Mouse (Mus musculus): ENCODE data around the gene Mrpl27.
"Not testable (repeated sequence)": the region's sequence is repeated elsewhere in the genome, so short reads cannot be mapped to it uniquely, and the experiment has no call there.

The Mrpl27 gene

GRCm38 (mm10) chr11:94674984-94675383 lies 21.4 kb downstream of the Mrpl27 start:
- DNase-seq (ENCODE audit: low spot score in 2 of 2) = no peak

GRCm38 (mm10) chr11:94675446-94675845 lies 21.9 kb downstream of the Mrpl27 start:
- DNase-seq (ENCODE audit: low spot score in 2 of 2) = no peak

- DNase-seq (ENCODE audit: low spot score in 2 of 2) = no peak
Observed at GRCm38 (mm10) chr11:94676308-94676707, 22.7 kb downstream of the Mrpl27 start.

GRCm38 (mm10) chr11:94676754-94677606 lies 23.4 kb downstream of the Mrpl27 start, which contains the start of gene Xylt2:
Gene Xylt2 (minus strand): TSS chr11:94677515.
- DNase-seq (ENCODE audit: low spot score in 2 of 2) = peak; percentile 85 to 90

- no peak for DNase-seq (ENCODE audit: low spot score in 2 of 2)
Observed at GRCm38 (mm10) chr11:94677607-94678145, 24.1 kb downstream of the Mrpl27 start.

- DNase-seq (ENCODE audit: low spot score in 2 of 2) = no peak
Observed at GRCm38 (mm10) chr11:94680639-94681038, 27.1 kb downstream of the Mrpl27 start.

GRCm38 (mm10) chr11:94681640-94682039 lies 28.1 kb downstream of the Mrpl27 start:
- no peak for DNase-seq (ENCODE audit: low spot score in 2 of 2)

- no peak for DNase-seq (ENCODE audit: low spot score in 2 of 2)
Observed at GRCm38 (mm10) chr11:94682427-94682826, 28.9 kb downstream of the Mrpl27 start.

GRCm38 (mm10) chr11:94687178-94687577 lies 33.6 kb downstream of the Mrpl27 start:
- no peak for DNase-seq (ENCODE audit: low spot score in 2 of 2)

GRCm38 (mm10) chr11:94692502-94692901 lies 38.9 kb downstream of the Mrpl27 start:
- not testable (repeated sequence) for DNase-seq (ENCODE audit: low spot score in 2 of 2)

GRCm38 (mm10) chr11:94695508-94695907 lies 41.9 kb downstream of the Mrpl27 start:
- no peak for DNase-seq (ENCODE audit: low spot score in 2 of 2)

- DNase-seq (ENCODE audit: low spot score in 2 of 2) = no peak
Observed at GRCm38 (mm10) chr11:94697140-94697539, 43.6 kb downstream of the Mrpl27 start.

GRCm38 (mm10) chr11:94697703-94698464 lies 44.3 kb downstream of the Mrpl27 start:
- DNase-seq (ENCODE audit: low spot score in 2 of 2) = no peak

GRCm38 (mm10) chr11:94699399-94699798 lies 45.8 kb downstream of the Mrpl27 start:
- DNase-seq (ENCODE audit: low spot score in 2 of 2) = no peak

GRCm38 (mm10) chr11:94701401-94702215 lies 48.0 kb downstream of the Mrpl27 start:
- DNase-seq (ENCODE audit: low spot score in 2 of 2) = no peak

GRCm38 (mm10) chr11:94702216-94702610 lies 48.6 kb downstream of the Mrpl27 start:
- DNase-seq (ENCODE audit: low spot score in 2 of 2) = no peak

GRCm38 (mm10) chr11:94704020-94704419 lies 50.5 kb downstream of the Mrpl27 start:
- DNase-seq (ENCODE audit: low spot score in 2 of 2) = no peak

GRCm38 (mm10) chr11:94704472-94704871 lies 50.9 kb downstream of the Mrpl27 start, which contains the start of gene Gm11541:
Gene Gm11541 (minus strand): TSS chr11:94704499.
- DNase-seq (ENCODE audit: low spot score in 2 of 2) = no peak
